Comparison of ENCODE assay signal across 9 mouse cellular contexts in the genomic region with DNA sequence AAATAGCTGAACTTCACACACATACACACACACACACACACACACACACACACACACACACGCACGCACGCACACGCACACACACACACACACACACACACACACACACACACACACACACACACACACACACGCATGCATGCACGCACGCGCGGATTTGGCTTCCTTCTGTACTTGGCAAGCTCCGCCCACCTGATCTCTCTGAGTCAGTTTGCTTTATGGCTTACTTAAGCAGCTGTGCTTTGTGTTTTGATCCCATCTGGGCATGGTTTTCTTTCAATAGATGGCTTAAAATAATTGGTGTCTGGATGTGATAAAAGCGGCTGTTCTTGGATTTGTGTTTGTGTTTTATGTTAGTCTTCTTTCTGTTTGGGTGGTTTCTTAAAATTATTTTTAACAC. TPM values are rescaled to one million over a fixed set of nuclear protein-coding genes. Genes with fewer than 3 reads are reported as not detected.
A peak's percentile ranks its signal among the peaks of the same experiment; 100 is the strongest.
DNase-seq lines count a peak whose midpoint lies in the region; ATAC-seq lines count a peak whose summit lies in the region.
"Not testable (repeated sequence)": the region's sequence is repeated elsewhere in the genome, so short reads cannot be mapped to it uniquely, and the experiment has no call there.
"Had no signal": no experiment of that assay in that cellular context is flagged by ENCODE, and none has a peak within 500 bp of the region (broad histone marks: within the 10 kb centered on the region; RNA-seq: fewer than 3 reads in every experiment).

No protein-coding gene starts in this region.

- not testable (repeated sequence) for H3K9ac ChIP-seq in embryonic facial prominence, embryonic 11.5 days (replicated peaks; ENCODE audit: low read length); limb, embryonic 13.5 days; midbrain, embryonic 11.5 days (ENCODE audit: low read length)

- H3K36me3 ChIP-seq in embryonic facial prominence, embryonic 11.5 days (replicated peaks; ENCODE audit: control insufficient read depth, insufficient read depth, low read depth, low read length); limb, embryonic 13.5 days; midbrain, embryonic 11.5 days (ENCODE audit: control insufficient read depth, insufficient read depth, low read length): not testable (repeated sequence)

- peak; percentile 36 for DNase-seq in R1 (ENCODE audit: low read depth, low spot score)
- peak; percentile 51 for DNase-seq in embryo, embryonic 10.5 days (ENCODE audit: low spot score)
- peak; percentile 59 for DNase-seq in embryonic facial prominence, embryonic 11.5 days (ENCODE audit: low spot score)
- peak; percentile 46 for DNase-seq in hindlimb bud, embryonic 11.5 days (ENCODE audit: extremely low spot score, low read depth, low spot score)
- DNase-seq in midbrain, embryonic 11.5 days (ENCODE audit: low spot score, missing footprints) = not testable (repeated sequence)
- peak; percentile 25 for DNase-seq in right cerebral cortex, adult 18-20 months

- H3K4me3 ChIP-seq in embryonic facial prominence, embryonic 11.5 days (ENCODE audit: low read depth, low read length); limb, embryonic 13.5 days; midbrain, embryonic 11.5 days (ENCODE audit: low read depth, low read length): not testable (repeated sequence)

- H3K27ac ChIP-seq in embryonic facial prominence, embryonic 11.5 days (replicated peaks; ENCODE audit: low read depth, low read length); limb, embryonic 13.5 days; midbrain, embryonic 11.5 days (ENCODE audit: low read depth, low read length): not testable (repeated sequence)

- H3K27me3 ChIP-seq in embryonic facial prominence, embryonic 11.5 days (ENCODE audit: control insufficient read depth, insufficient read depth, low read length); limb, embryonic 13.5 days; midbrain, embryonic 11.5 days (ENCODE audit: control insufficient read depth, insufficient read depth, low read length): not testable (repeated sequence)

- H3K4me1 ChIP-seq in embryonic facial prominence, embryonic 11.5 days (ENCODE audit: control insufficient read depth, insufficient read depth, low read length); limb, embryonic 13.5 days; midbrain, embryonic 11.5 days (ENCODE audit: control insufficient read depth, insufficient read depth, low read length): not testable (repeated sequence)

- not testable (repeated sequence) for H3K9me3 ChIP-seq in embryonic facial prominence, embryonic 11.5 days (replicated peaks; ENCODE audit: control insufficient read depth, low read length); limb, embryonic 13.5 days; midbrain, embryonic 11.5 days (ENCODE audit: control insufficient read depth, low read length)

- WGBS in embryonic facial prominence, embryonic 11.5 days = 88% methylated on average over 7 of the region's 11 CpGs
- 28% methylated on average over 7 of the region's 11 CpGs for WGBS in limb, embryonic 13.5 days
- WGBS in midbrain, embryonic 11.5 days = 76% methylated on average over 8 of the region's 11 CpGs

- ATAC-seq in embryonic facial prominence, embryonic 11.5 days (replicated peaks; ENCODE audit: insufficient number of reproducible peaks, low FRiP score, low TSS enrichment, low read depth) = not testable (repeated sequence)
- peak; percentile 75; the same call in 1 of the 2 replicates for ATAC-seq in limb, embryonic 13.5 days (ENCODE audit: low FRiP score, low read depth)
- ATAC-seq in midbrain, embryonic 11.5 days (ENCODE audit: low FRiP score) = peak; percentile 65; the same call in 1 of the 2 replicates

- H3K4me2 ChIP-seq in embryonic facial prominence, embryonic 11.5 days (ENCODE audit: low read depth, low read length); midbrain, embryonic 11.5 days: not testable (repeated sequence)
- peak overlapping the region; percentile 37 for H3K4me2 ChIP-seq in limb, embryonic 13.5 days (replicated peaks)

RNA-seq across cellular contexts. Expression of gene Fam155a, which starts 29.4 kb away (rescaled TPM):
- 0.83 and 1.1 TPM in 2 replicates for polyA plus RNA-seq in embryonic facial prominence, embryonic 11.5 days (2014; fragmentation: Nextera tagmentation; extraction: Ambion mirVana)
- 0.89 and 1.7 TPM in 2 replicates for polyA plus RNA-seq in limb, embryonic 13.5 days (2015; fragmentation: Nextera tagmentation; extraction: Ambion mirVana)
- 3.9 and 4.4 TPM in 2 replicates for polyA plus RNA-seq in midbrain, embryonic 11.5 days (2014; fragmentation: Nextera tagmentation; extraction: Ambion mirVana)
- polyA plus RNA-seq: C2C12, Patski had no signal
